Mouse (Mus musculus) forebrain, embryonic 16.5 days (tissue): ENCODE measurements around the gene Saa4. TPM values are rescaled to one million over a fixed set of nuclear protein-coding genes. Genes with fewer than 3 reads are reported as not detected.

Source experiments
- ATAC-seq: fragments of 200-750 bp; cut with Nextera tagmentation; 2 replicates; pipeline ENCODE4 v1.8.0; 2017; ENCODE audit warnings: mild to moderate bottlenecking, moderate library complexity
- H3K27ac ChIP-seq: fragments of 300-500 bp; sonication (generic); 2 replicates; pipeline ENCODE4 v1.5.1; 2014; ENCODE audit warnings: low read length, control low read depth
- H3K27me3 ChIP-seq: fragments of 300-500 bp; sonication (generic); replicated peaks from 2 replicates; pipeline ENCODE4 v1.6.1; 2014; ENCODE audit warnings: low read length; ENCODE audit not compliant: control insufficient read depth, insufficient read depth
- H3K36me3 ChIP-seq: fragments of 300-500 bp; sonication (generic); 2 replicates; pipeline ENCODE4 v1.6.1; 2014; ENCODE audit not compliant: control insufficient read depth, insufficient read depth
- H3K4me1 ChIP-seq: fragments of 300-500 bp; sonication (generic); replicated peaks from 2 replicates; pipeline ENCODE4 v1.6.1; 2014; ENCODE audit warnings: low read length; ENCODE audit not compliant: control insufficient read depth, insufficient read depth
- H3K4me2 ChIP-seq: fragments of 300-500 bp; sonication (generic); 2 replicates; pipeline ENCODE4 v1.6.1; 2014; ENCODE audit warnings: mild to moderate bottlenecking, low read length, control low read depth
- H3K4me3 ChIP-seq: fragments of 300-500 bp; sonication (generic); replicated peaks from 2 replicates; pipeline ENCODE4 v1.5.1; 2014; ENCODE audit warnings: mild to moderate bottlenecking, low read length, control low read depth
- H3K9ac ChIP-seq: fragments of 300-500 bp; sonication (generic); replicated peaks from 2 replicates; pipeline ENCODE4 v1.6.1; 2014; ENCODE audit warnings: low read depth, low read length, control low read depth
- H3K9me3 ChIP-seq: fragments of 300-500 bp; sonication (generic); 2 replicates; pipeline ENCODE4 v1.6.1; 2016; ENCODE audit warnings: low read length; ENCODE audit not compliant: control insufficient read depth
- WGBS: fragments of 180-500 bp; shearing (Covaris S2); extraction: QIAGEN DNeasy Blood & Tissue Kit; methylation state at CpG from one replicate; pipeline ENCODE4 v1.1.7; 2014; 5-methylcytosine and 5-hydroxymethylcytosine counted together
- polyA plus RNA-seq: library from polyadenylated mRNA; unstranded; fragments of >200 nt; fragmentation: Nextera tagmentation; extraction: Ambion mirVana; gene quantifications from 2 replicates; pipeline ENCODE4 v1.2.1, GENCODE M21; 2015

The Saa4 gene
- not detected in 2 replicates for polyA plus RNA-seq

DNA sequence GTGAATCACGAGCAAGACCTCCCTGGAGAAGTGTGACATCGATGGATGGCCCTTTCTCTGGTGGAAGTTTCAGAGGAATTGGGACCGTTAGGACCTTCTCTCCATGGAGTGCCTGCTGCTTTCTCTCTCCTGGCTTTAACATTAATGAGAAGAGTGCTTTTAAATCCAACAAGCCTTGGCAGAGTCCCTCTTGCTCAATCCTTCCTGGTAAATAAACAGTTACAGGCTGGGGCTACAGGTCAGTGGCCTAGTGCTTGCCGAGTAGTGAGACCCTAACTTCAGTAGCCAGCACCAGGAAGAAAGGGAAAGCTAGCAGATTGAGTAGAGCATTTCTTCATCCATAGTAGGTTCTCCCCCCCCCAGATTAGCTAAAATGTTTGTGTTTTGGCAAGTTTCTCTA, at the start of gene Saa4:
Saa4 (minus strand) TSS at position 146 of the 400 bp plus-strand sequence.
- no peak within 1 kb of the TSS for H3K4me2 ChIP-seq
- H3K27ac ChIP-seq, result no peak within 1 kb of the TSS
- WGBS, result 86% methylated on average over 4 of the region's 4 CpGs
- H3K9ac ChIP-seq, result no peak within 1 kb of the TSS
- H3K27me3 ChIP-seq, result no peaks in the 10 kb centered on the region
- no peaks in the 10 kb centered on the region for H3K9me3 ChIP-seq
- H3K4me3 ChIP-seq, result no peak within 1 kb of the TSS
- H3K4me1 ChIP-seq, result no peaks in the 10 kb centered on the region
- no peaks in the 10 kb centered on the region for H3K36me3 ChIP-seq
- ATAC-seq, result no peak

DNA sequence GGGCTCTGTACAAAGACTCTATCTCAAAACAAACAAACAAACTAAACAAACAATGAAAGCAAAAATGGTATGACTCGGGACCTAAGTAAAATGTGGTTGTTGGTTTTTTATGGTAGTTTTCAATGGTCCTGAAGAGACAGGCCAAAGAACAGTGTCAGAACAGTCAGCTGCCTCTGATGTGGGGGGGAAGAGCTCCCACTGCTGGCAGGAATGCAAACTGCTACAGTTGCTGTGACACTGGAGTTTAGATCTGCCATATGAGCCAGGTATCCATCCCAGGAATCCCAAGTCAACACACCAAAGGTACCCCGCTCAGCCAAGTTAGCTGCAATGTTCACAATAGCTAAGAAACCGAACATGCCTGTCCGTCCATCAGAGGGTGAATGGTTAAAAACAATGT, 38.3 kb upstream of the Saa4 start:
- ATAC-seq, result no peak
- no peak overlapping the region for H3K9ac ChIP-seq
- H3K36me3 ChIP-seq, result peaks cover 39% of the 10 kb centered on the region
- no peak overlapping the region for H3K4me2 ChIP-seq
- no peaks in the 10 kb centered on the region for H3K27me3 ChIP-seq
- no peaks in the 10 kb centered on the region for H3K4me1 ChIP-seq
- 63% methylated on average over 4 of the region's 4 CpGs for WGBS
- no peak overlapping the region for H3K4me3 ChIP-seq
- H3K9me3 ChIP-seq, result no peaks in the 10 kb centered on the region
- no peak overlapping the region for H3K27ac ChIP-seq

DNA sequence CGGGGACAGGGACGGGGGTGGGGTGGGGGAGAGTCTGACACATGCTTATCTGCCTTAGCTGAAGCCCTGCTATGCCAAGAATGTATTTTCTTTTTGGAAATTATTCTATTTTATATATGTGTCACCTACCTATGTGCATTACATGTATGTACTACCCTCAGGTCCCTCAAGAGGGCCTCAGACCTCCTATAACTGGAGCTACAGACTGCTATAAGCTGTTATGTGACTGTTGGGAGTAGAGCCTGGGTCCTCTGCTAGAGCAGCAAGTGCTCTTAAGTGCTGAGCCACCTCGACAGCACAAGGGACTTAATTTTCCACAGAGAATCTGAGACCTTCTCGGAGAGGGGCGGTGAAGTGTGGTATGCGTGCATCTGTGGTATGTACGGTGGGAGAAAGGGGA, 36.0 kb upstream of the Saa4 start:
- H3K4me1 ChIP-seq, result no peaks in the 10 kb centered on the region
- peaks cover 32% of the 10 kb centered on the region for H3K36me3 ChIP-seq
- 95% methylated on average over 7 of the region's 7 CpGs for WGBS
- no peak overlapping the region for H3K4me2 ChIP-seq
- no peak overlapping the region for H3K27ac ChIP-seq
- H3K9ac ChIP-seq, result no peak overlapping the region
- no peak overlapping the region for H3K4me3 ChIP-seq
- no peak for ATAC-seq
- H3K27me3 ChIP-seq, result no peaks in the 10 kb centered on the region
- H3K9me3 ChIP-seq, result no peaks in the 10 kb centered on the region

DNA sequence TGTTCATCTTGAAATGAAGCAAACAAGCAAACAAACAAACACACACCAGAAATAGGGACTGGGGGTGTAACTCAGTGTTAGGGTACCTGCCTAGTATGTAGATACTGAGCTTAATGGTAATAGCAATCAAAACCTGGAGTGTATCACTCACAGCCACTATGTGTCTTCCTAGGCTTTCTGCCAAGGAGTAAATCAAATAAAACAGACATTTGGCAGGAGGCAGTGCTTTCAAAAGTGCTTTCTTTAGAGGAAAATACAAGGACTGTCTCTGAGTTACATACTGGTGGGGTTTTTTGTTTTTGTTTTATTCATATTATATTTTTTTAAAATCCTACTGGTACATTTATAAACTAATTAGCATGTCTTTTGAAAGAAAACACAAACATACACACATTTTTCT, 35.0 kb upstream of the Saa4 start:
- H3K27ac ChIP-seq, result no peak overlapping the region
- no peak overlapping the region for H3K4me3 ChIP-seq
- no peak overlapping the region for H3K9ac ChIP-seq

DNA sequence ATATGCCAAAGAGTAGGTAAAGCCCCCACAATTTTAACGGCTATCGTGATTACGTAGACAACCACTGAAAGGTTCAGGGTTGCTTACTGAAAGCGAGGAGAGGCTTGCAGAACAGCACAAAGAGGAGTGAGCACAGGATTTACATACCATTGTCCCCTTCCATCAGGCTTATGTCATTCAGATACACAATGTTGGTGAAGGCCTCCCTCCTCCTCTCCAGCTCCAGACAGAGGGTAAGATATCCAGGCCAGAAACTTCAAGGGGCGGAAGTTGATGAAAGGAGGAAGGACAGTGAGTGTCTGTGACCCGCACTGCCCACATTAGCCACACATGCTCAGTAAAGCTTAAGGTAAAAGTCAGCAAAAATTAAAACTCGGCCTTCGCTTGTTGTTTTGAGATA, 32.3 kb upstream of the Saa4 start:
- H3K4me2 ChIP-seq, result no peak overlapping the region
- no peaks in the 10 kb centered on the region for H3K4me1 ChIP-seq
- H3K9me3 ChIP-seq, result no peaks in the 10 kb centered on the region
- no peak overlapping the region for H3K27ac ChIP-seq
- no peaks in the 10 kb centered on the region for H3K27me3 ChIP-seq
- H3K36me3 ChIP-seq, result peaks cover 18% of the 10 kb centered on the region
- WGBS, result 67% methylated on average over 8 of the region's 8 CpGs
- ATAC-seq, result no peak
- H3K4me3 ChIP-seq, result no peak overlapping the region
- no peak overlapping the region for H3K9ac ChIP-seq

More for the DNA sequence above, 35.0 kb upstream of the Saa4 start:
- no peaks in the 10 kb centered on the region for H3K4me1 ChIP-seq
- no peaks in the 10 kb centered on the region for H3K27me3 ChIP-seq
- no peak for ATAC-seq
- H3K36me3 ChIP-seq, result peaks cover 25% of the 10 kb centered on the region
- no peak overlapping the region for H3K4me2 ChIP-seq
- H3K9me3 ChIP-seq, result no peaks in the 10 kb centered on the region

DNA sequence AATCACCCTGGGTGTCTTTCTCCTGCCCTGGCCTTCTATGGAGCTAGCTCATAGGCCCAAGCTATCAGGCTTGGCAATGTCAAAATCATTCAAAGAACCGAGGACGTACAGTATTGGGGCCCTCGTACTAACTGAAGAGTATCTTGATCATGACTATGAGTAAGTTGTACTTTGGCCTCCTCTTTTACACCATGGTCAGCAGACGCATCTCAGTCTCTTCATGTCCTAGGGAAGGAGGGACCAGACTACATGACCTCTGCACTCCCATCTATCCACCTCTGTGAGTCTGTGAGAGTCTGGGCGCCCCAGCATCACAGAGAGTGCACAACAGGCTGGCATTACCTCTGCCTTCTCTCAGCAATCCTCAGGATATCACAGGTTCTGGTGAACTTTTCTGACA, 30.2 kb upstream of the Saa4 start:
- Histone ChIP-seq H3K4me1 (no peaks in the 10 kb centered on the region), H3K9me3 (no peaks in the 10 kb centered on the region), H3K9ac (no peak overlapping the region), H3K36me3 (peaks cover 4% of the 10 kb centered on the region), H3K4me2 (no peak overlapping the region), H3K27ac (no peak overlapping the region), H3K4me3 (no peak overlapping the region), H3K27me3 (no peaks in the 10 kb centered on the region)
- ATAC-seq, result no peak
- WGBS, result 95% methylated on average over 5 of the region's 5 CpGs

DNA sequence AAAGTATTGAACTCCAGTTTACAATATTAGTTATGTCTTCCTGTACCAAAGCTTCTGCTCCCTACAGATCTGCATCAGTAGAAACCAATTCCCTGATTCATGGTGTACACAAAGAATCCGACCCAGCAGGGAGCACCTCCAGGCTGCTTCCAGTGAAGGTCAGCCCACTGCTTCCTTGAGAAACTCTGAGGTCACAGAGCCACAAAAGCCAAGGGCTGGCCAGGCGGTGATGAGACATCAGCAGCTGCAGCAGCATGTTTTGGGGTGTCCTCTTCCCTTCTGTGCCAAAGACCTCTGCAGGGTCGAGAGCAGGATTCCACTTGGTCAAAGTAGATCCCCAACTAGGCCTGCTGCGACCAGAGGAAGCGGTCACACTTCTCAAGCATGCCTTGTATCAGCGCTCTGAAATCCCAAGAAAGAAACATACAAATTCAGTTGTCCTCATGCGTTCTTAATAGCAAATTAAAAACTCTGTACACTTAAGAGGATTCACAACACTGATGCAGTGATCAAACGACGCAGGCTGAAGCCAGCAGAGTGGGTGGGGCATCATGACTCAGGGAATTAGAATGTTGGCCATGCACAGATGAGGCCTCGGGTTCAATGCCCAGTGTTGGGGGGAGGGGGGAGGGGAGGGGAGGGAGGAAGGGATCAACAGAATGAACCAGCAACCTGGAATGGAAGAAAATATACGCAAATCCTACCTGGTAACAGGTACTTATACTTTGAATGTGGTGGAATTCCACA, 28.8 kb upstream of the Saa4 start:
- Histone ChIP-seq H3K9ac (no peak overlapping the region), H3K9me3 (no peaks in the 10 kb centered on the region), H3K27ac (no peak overlapping the region), H3K36me3 (peaks cover 4% of the 10 kb centered on the region), H3K4me1 (no peaks in the 10 kb centered on the region), H3K4me3 (no peak overlapping the region), H3K4me2 (no peak overlapping the region), H3K27me3 (no peaks in the 10 kb centered on the region)
- whole genome bisulfite sequencing, result 72% methylated on average over 11 of the region's 11 CpGs
- no peak for ATAC-seq

DNA sequence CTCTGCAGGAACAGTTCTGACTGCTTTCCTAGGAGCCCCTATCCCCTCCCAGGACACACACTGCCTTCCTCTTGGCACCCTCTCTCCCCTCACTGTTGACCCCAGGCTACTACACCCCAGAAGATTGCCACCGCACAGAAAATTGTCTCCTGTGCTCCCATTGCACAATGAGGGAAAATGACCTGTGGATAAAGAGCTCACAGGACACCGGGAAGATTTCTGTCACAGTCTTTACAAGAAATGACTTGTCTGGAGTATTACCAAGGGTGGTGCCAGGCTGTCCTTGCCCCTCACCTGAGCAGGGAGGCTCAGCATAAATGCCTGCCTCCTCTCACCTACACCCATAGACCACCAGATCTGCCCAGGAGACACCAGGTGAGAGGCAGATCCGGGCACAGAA, 19.1 kb upstream of the Saa4 start, which contains the start of gene Saa2:
Saa2 (plus strand) TSS at position 301 of the 400 bp plus-strand sequence.
- Histone ChIP-seq H3K27ac (no peak within 1 kb of the TSS), H3K4me1 (no peaks in the 10 kb centered on the region), H3K27me3 (no peaks in the 10 kb centered on the region), H3K4me2 (no peak within 1 kb of the TSS), H3K9me3 (no peaks in the 10 kb centered on the region), H3K36me3 (no peaks in the 10 kb centered on the region), H3K9ac (no peak within 1 kb of the TSS), H3K4me3 (no peak within 1 kb of the TSS)
- no peak for ATAC-seq
- 80% methylated on average over 3 of the region's 3 CpGs for WGBS

DNA sequence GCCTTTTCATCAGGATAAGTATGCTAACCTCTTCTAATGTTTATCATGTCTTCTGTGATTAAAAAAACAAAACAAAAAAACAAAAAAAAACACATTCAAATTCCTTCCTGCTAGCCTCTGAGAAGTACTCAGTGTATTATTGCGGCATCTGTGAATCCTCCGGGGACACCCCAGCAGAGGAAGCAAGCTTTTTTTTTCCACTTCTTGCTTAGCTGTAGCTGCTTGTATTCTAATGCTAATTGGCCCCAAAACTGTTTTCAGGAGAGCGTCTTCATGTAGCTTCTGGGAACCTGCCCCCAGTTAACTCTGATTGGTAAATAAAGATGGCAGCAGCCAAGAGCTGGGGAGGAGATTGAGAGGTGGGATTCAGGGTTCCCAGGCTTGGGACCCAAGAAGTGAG, 16.1 kb upstream of the Saa4 start:
- H3K4me1 ChIP-seq, result no peaks in the 10 kb centered on the region
- H3K9me3 ChIP-seq, result no peaks in the 10 kb centered on the region
- ATAC-seq, result no peak
- no peak overlapping the region for H3K9ac ChIP-seq
- H3K27me3 ChIP-seq, result no peaks in the 10 kb centered on the region
- no peak overlapping the region for H3K4me3 ChIP-seq
- no peak overlapping the region for H3K27ac ChIP-seq
- H3K4me2 ChIP-seq, result no peak overlapping the region
- 31% methylated on average over 3 of the region's 3 CpGs for WGBS
- H3K36me3 ChIP-seq, result no peaks in the 10 kb centered on the region

DNA sequence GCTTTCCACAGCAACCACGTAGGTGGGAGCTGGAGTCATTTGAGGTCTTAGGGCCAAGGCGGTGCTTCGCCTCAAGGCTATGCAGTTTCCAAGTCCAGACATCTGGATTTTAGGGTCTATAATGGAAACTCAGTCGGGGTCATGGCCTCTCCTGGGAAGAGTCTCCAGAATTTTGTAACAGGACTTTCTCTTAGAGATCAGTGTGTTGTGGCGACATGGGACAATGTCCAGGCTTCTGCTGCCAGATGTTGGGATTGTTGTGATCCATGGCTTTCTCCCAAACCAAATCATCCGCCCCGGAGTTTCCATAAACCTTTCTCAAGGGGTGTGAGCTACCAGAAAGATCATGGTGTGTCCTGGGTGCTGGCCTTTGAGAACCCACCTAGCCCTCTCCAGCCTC, 14.0 kb upstream of the Saa4 start:
- H3K4me3 ChIP-seq, result no peak overlapping the region
- H3K9ac ChIP-seq, result no peak overlapping the region
- WGBS, result 92% methylated on average over 7 of the region's 7 CpGs
- no peaks in the 10 kb centered on the region for H3K36me3 ChIP-seq
- H3K27ac ChIP-seq, result no peak overlapping the region
- H3K4me1 ChIP-seq, result no peaks in the 10 kb centered on the region
- no peaks in the 10 kb centered on the region for H3K27me3 ChIP-seq
- no peaks in the 10 kb centered on the region for H3K9me3 ChIP-seq
- ATAC-seq, result no peak
- H3K4me2 ChIP-seq, result no peak overlapping the region
